Mouse (Mus musculus) limb, embryonic 15.5 days (tissue): Measurements from ENCODE around the gene Gng7. TPM values are rescaled to one million over a fixed set of nuclear protein-coding genes. Genes with fewer than 3 reads are reported as not detected.
"Not testable (repeated sequence)": the region's sequence is repeated elsewhere in the genome, so short reads cannot be mapped to it uniquely, and the experiment has no call there.

ENCODE experiments used
- ATAC-seq: fragments of 200-750 bp; cut with Nextera tagmentation; 2 replicates; pipeline ENCODE4 v1.8.0; 2017; ENCODE audit warnings: low read depth, moderate TSS enrichment; ENCODE audit not compliant: insufficient number of reproducible peaks, low FRiP score, low TSS enrichment
- H3K27ac ChIP-seq: fragments of 300-500 bp; sonication (generic); 2 replicates; pipeline ENCODE4 v1.5.1; 2015; ENCODE audit warnings: moderate library complexity, mild to moderate bottlenecking, inconsistent platforms
- H3K27me3 ChIP-seq: fragments of 300-500 bp; sonication (generic); 2 replicates; pipeline ENCODE4 v1.6.1; 2015; ENCODE audit warnings: inconsistent platforms
- H3K36me3 ChIP-seq: fragments of 300-500 bp; sonication (generic); 2 replicates; pipeline ENCODE4 v1.6.1; 2015; ENCODE audit warnings: inconsistent platforms
- H3K4me1 ChIP-seq: fragments of 300-500 bp; sonication (generic); 2 replicates; pipeline ENCODE4 v1.6.1; 2015; ENCODE audit warnings: inconsistent platforms
- H3K4me2 ChIP-seq: fragments of 300-500 bp; sonication (generic); 2 replicates; pipeline ENCODE4 v1.6.1; 2015; ENCODE audit warnings: mild to moderate bottlenecking, inconsistent platforms
- H3K4me3 ChIP-seq: fragments of 300-500 bp; sonication (generic); 2 replicates; pipeline ENCODE4 v1.5.1; 2015; ENCODE audit warnings: mild to moderate bottlenecking, inconsistent platforms
- H3K9ac ChIP-seq: fragments of 300-500 bp; sonication (generic); 2 replicates; pipeline ENCODE4 v1.6.1; 2015; ENCODE audit warnings: inconsistent platforms
- H3K9me3 ChIP-seq: fragments of 300-500 bp; sonication (generic); 2 replicates; pipeline ENCODE4 v1.6.1; 2016; ENCODE audit warnings: inconsistent platforms
- WGBS: fragments of 180-500 bp; shearing (Covaris S2); methylation state at CpG from one replicate; pipeline ENCODE4 v1.1.7; 2015; 5-methylcytosine and 5-hydroxymethylcytosine counted together
- polyA plus RNA-seq: library from polyadenylated mRNA; unstranded; fragments of >200 nt; fragmentation: Nextera tagmentation; extraction: Ambion mirVana; gene quantifications from 2 replicates; pipeline ENCODE4 v1.2.1, GENCODE M21; 2015

The Gng7 gene
- polyA plus RNA-seq, 1 experiment from 2014 or later: 8.7 TPM

GRCm38 (mm10) chr10:80989854-80990253 lies 24.9 kb downstream of the Gng7 start:
- WGBS: 59% methylated on average over 4 of the region's 4 CpGs
- H3K27ac ChIP-seq, H3K9ac ChIP-seq, H3K9me3 ChIP-seq, H3K4me3 ChIP-seq, ATAC-seq, H3K36me3 ChIP-seq, H3K4me2 ChIP-seq: not testable (repeated sequence)
- H3K27me3 ChIP-seq: peaks cover 25% of the 10 kb centered on the region
- H3K4me1 ChIP-seq: peaks cover 21% of the 10 kb centered on the region

GRCm38 (mm10) chr10:80989446-80989845 lies 25.3 kb downstream of the Gng7 start:
- no peak overlapping the region for H3K4me2 ChIP-seq
- no peak for ATAC-seq
- peaks cover 25% of the 10 kb centered on the region for H3K27me3 ChIP-seq
- no peaks in the 10 kb centered on the region for H3K9me3 ChIP-seq
- H3K9ac ChIP-seq: no peak overlapping the region
- no peaks in the 10 kb centered on the region for H3K36me3 ChIP-seq
- H3K4me3 ChIP-seq: no peak overlapping the region
- peaks cover 18% of the 10 kb centered on the region for H3K4me1 ChIP-seq
- 61% methylated on average over 6 of the region's 6 CpGs for WGBS
- no peak overlapping the region for H3K27ac ChIP-seq

GRCm38 (mm10) chr10:80987709-80988441 lies 26.9 kb downstream of the Gng7 start:
- H3K27ac ChIP-seq: peak overlapping the region; percentile 69
- no peak overlapping the region for H3K4me3 ChIP-seq
- 0 out of 2 replicates have a peak overlapping the region, but pooled peaks have one; percentile 5 for H3K4me2 ChIP-seq
- 9% methylated on average over 10 of the region's 10 CpGs for WGBS
- peaks cover 30% of the 10 kb centered on the region for H3K27me3 ChIP-seq
- H3K9me3 ChIP-seq: no peaks in the 10 kb centered on the region
- no peak overlapping the region for H3K9ac ChIP-seq
- peaks cover 18% of the 10 kb centered on the region for H3K4me1 ChIP-seq
- no peaks in the 10 kb centered on the region for H3K36me3 ChIP-seq
- peak; percentile 84 for ATAC-seq

- Histone ChIP-seq H3K4me1 (peaks cover 18% of the 10 kb centered on the region), H3K27ac (no peak overlapping the region), H3K9ac (no peak overlapping the region), H3K9me3 (no peaks in the 10 kb centered on the region), H3K27me3 (peaks cover 30% of the 10 kb centered on the region), H3K4me2 (no peak overlapping the region), H3K4me3 (no peak overlapping the region), H3K36me3 (no peaks in the 10 kb centered on the region)
- 74% methylated on average over 6 of the region's 6 CpGs for WGBS
- no peak for ATAC-seq
Observed at GRCm38 (mm10) chr10:80986754-80987153, 28.0 kb downstream of the Gng7 start.

- no peaks in the 10 kb centered on the region for H3K36me3 ChIP-seq
- H3K27me3 ChIP-seq: peaks cover 30% of the 10 kb centered on the region
- H3K4me2 ChIP-seq: peak overlapping the region; percentile 46
- H3K9me3 ChIP-seq: no peaks in the 10 kb centered on the region
- no peak overlapping the region for H3K9ac ChIP-seq
- H3K27ac ChIP-seq: no peak overlapping the region
- 32% methylated on average over 13 of the region's 13 CpGs for WGBS
- peak overlapping the region; percentile 25 for H3K4me3 ChIP-seq
- peaks cover 18% of the 10 kb centered on the region for H3K4me1 ChIP-seq
- no peak for ATAC-seq
Observed at GRCm38 (mm10) chr10:80985970-80986701, 28.6 kb downstream of the Gng7 start.

GRCm38 (mm10) chr10:80985241-80985969 lies 29.3 kb downstream of the Gng7 start:
- Histone ChIP-seq H3K4me2 (peak overlapping the region; percentile 46), H3K9ac (no peak overlapping the region), H3K27me3 (peaks cover 30% of the 10 kb centered on the region), H3K27ac (no peak overlapping the region), H3K36me3 (no peaks in the 10 kb centered on the region), H3K9me3 (no peaks in the 10 kb centered on the region), H3K4me1 (peaks cover 18% of the 10 kb centered on the region), H3K4me3 (peak overlapping the region; percentile 25)
- 8% methylated on average over 37 of the region's 37 CpGs for WGBS
- ATAC-seq: no peak

GRCm38 (mm10) chr10:80984223-80984622 lies 30.5 kb downstream of the Gng7 start:
- H3K36me3 ChIP-seq: no peaks in the 10 kb centered on the region
- H3K9me3 ChIP-seq: no peaks in the 10 kb centered on the region
- 87% methylated on average over 12 of the region's 12 CpGs for WGBS
- no peak overlapping the region for H3K27ac ChIP-seq
- H3K9ac ChIP-seq: no peak overlapping the region
- H3K4me2 ChIP-seq: no peak overlapping the region
- no peak for ATAC-seq
- no peak overlapping the region for H3K4me3 ChIP-seq
- peaks cover 30% of the 10 kb centered on the region for H3K27me3 ChIP-seq
- H3K4me1 ChIP-seq: peaks cover 18% of the 10 kb centered on the region

GRCm38 (mm10) chr10:80982381-80982780 lies 32.4 kb downstream of the Gng7 start:
- Histone ChIP-seq H3K4me1 (peaks cover 10% of the 10 kb centered on the region), H3K9me3 (no peaks in the 10 kb centered on the region), H3K4me2 (no peak overlapping the region), H3K36me3 (no peaks in the 10 kb centered on the region), H3K27me3 (peaks cover 30% of the 10 kb centered on the region), H3K27ac (no peak overlapping the region), H3K4me3 (no peak overlapping the region), H3K9ac (no peak overlapping the region)
- 57% methylated on average over 4 of the region's 4 CpGs for WGBS
- no peak for ATAC-seq

- peaks cover 10% of the 10 kb centered on the region for H3K4me1 ChIP-seq
- H3K4me2 ChIP-seq: no peak overlapping the region
- no peaks in the 10 kb centered on the region for H3K36me3 ChIP-seq
- peaks cover 26% of the 10 kb centered on the region for H3K27me3 ChIP-seq
- no peak overlapping the region for H3K9ac ChIP-seq
- no peaks in the 10 kb centered on the region for H3K9me3 ChIP-seq
- WGBS: 56% methylated on average over 7 of the region's 7 CpGs
- H3K27ac ChIP-seq: no peak overlapping the region
- H3K4me3 ChIP-seq: no peak overlapping the region
- no peak for ATAC-seq
Observed at GRCm38 (mm10) chr10:80981564-80982112, 33.1 kb downstream of the Gng7 start.

GRCm38 (mm10) chr10:80975478-80975877 lies 39.3 kb downstream of the Gng7 start:
- Histone ChIP-seq H3K27me3 (no peaks in the 10 kb centered on the region), H3K27ac (no peak overlapping the region), H3K9ac (no peak overlapping the region), H3K9me3 (no peaks in the 10 kb centered on the region), H3K4me1 (peaks cover 13% of the 10 kb centered on the region), H3K36me3 (no peaks in the 10 kb centered on the region), H3K4me2 (no peak overlapping the region), H3K4me3 (no peak overlapping the region)
- 93% methylated on average over 11 of the region's 11 CpGs for WGBS
- ATAC-seq: no peak

GRCm38 (mm10) chr10:80973722-80974121 lies 41.0 kb downstream of the Gng7 start:
- Histone ChIP-seq H3K4me1 (peaks cover 13% of the 10 kb centered on the region), H3K27me3 (no peaks in the 10 kb centered on the region), H3K4me3 (no peak overlapping the region), H3K9ac (no peak overlapping the region), H3K9me3 (no peaks in the 10 kb centered on the region), H3K36me3 (no peaks in the 10 kb centered on the region), H3K4me2 (no peak overlapping the region), H3K27ac (no peak overlapping the region)
- no peak for ATAC-seq
- 86% methylated on average over 1 of the region's 1 CpGs for WGBS
